Mouse (Mus musculus) MN1 (cell line): Measurements from ENCODE around the gene Prkg1.
"Not testable (repeated sequence)": the region's sequence is repeated elsewhere in the genome, so short reads cannot be mapped to it uniquely, and the experiment has no call there.

Experiments used
- DNase-seq: peaks from one replicate; pipeline ENCODE4 v3.0.0-alpha.2; 2016; ENCODE audit warnings: low spot score

Gene Prkg1

GRCm38 (mm10) chr19:31426142-31426541 lies 338.7 kb downstream of the Prkg1 start:
- no peak for DNase-seq

DNA sequence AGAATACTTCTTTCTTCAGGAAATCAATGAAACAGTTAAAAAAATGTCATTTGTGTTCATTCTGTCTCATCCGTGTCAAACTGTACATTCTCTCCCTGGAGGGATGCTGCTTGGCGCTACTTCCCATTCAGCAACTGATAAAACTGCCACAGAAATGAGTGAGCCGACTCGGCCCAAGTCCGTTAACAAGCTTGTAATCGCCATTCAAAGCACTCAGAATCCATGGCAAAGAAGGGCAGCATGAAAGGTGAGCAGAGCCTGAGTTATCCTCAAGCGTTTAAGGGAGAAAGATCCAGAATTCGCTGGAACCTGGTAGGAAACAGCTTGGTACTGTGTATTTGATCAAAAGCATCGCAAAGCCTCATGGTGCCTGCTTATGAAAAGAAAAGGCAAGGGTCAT lies 339.6 kb downstream of the Prkg1 start:
- DNase-seq, result peak; percentile 20

DNA sequence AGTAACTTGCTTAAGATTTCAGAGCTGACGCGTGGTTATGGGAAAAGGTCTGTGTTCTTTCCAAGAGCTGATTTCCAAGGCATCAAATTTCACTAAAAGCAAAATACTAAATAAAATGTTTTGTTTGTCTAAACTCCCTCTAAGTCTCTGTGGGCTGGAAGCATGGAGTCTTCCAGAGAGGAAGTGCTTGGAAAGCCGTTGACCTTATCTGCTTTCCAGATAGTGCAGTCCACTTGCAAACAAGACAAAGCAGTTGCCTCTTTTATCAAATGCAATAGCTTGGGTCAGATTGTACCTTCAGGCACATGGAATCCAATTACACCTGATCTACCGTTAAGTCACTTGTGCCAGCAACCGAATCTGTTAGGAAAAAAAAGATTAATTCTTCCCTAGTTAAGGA lies 340.5 kb downstream of the Prkg1 start:
- peak; percentile 54 for DNase-seq

- no peak for DNase-seq
Observed at GRCm38 (mm10) chr19:31413571-31413970, 351.3 kb downstream of the Prkg1 start.

DNA sequence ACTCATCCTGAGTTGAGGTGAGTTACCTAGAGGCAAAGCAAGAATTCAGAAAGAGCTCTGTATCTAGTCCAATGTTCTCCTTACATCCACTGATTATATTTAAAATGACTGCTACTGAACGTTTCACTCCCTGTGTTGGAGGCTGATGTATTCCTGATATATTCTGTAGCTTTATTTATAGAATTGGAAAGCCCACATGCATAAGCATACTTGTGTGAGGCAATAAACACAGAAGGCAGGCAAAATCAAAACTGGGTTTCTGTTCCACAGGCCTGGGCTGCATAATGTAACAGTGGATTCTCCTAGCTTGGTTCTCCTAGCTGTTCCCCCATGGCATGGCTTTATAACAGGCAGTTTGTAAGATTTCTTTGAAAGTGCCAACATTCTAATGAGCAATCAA lies 368.7 kb downstream of the Prkg1 start:
- no peak for DNase-seq

DNA sequence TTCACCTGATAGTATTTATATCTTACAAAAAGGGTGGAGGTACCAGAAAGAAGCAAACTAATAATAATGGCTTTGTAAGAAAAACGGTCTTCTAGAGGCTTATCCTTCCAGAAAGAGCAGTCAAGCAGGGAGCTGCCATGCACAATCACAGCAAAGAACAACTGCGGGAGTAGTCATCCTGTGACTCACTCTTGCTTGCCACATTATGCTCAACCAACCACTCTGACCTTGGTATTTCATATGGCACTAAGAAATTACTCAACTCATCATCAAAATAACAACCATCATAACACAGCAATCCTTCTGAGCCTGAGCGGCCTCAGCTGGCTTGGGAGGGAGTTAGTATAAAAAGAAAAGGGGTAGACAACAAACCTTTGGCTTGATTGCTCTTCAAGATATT lies 379.5 kb downstream of the Prkg1 start:
- no peak for DNase-seq

- no peak for DNase-seq
Observed at GRCm38 (mm10) chr19:31383881-31384280, 381.0 kb downstream of the Prkg1 start.

- no peak for DNase-seq
Observed at GRCm38 (mm10) chr19:31370106-31370505, 394.7 kb downstream of the Prkg1 start.

DNA sequence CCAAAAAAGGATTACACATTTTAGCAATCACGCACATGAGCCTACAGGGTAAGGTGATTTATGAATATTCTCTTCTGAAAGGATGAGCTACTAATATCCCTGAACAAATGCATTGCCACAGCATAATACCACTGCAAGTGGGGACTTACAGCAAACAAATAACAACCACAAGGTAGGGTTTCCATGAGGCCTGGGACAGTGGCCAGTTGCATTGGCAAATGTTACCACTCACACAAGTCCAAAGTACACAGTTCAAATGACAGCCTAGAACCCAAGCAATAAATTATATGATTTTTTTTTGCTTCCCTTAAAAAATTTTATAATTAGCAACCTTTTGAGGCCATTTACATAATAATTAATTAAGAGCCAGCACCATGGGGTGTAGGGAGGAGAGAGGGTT lies 395.7 kb downstream of the Prkg1 start:
- no peak for DNase-seq

- DNase-seq, result no peak
Observed at GRCm38 (mm10) chr19:31362051-31362450, 402.8 kb downstream of the Prkg1 start.

DNA sequence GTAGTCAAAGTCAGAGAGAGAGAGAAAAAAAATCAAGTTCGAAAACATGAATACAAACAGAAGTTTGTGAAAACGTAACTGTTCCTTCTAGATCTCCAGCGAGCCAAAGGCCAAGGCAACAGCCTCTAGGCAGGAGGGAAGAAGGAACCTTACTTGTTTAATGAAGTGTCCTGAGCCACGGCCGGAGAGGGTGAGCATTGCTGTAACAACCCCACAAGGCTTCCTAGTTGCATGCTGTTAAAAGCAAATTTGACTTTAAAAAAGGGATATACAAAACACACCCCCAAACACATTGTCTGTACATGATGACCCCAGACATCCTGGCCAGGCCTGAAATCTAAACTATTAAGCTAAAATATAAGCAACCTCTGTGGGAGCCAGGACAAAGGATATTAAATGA lies 403.3 kb downstream of the Prkg1 start:
- DNase-seq, result no peak

DNA sequence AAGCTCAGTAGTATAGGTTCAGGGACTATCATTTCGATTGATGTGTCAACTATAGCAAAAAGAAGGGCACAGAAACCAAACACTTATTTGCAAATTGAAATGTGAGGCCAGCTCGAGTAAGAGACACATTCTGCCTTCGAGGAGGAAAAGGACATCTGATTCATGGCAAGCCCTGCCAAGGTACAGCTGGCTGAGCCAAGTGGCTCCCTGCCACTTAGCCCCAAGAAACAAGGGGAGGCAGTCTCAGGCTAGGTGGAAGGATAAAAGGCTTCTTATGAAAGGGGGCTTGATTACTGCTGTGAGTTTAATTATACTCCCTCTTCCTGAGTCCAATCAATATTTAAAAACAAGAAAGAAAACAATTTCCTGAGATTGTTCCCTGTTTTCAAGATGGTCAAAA lies 403.7 kb downstream of the Prkg1 start:
- no peak for DNase-seq

DNA sequence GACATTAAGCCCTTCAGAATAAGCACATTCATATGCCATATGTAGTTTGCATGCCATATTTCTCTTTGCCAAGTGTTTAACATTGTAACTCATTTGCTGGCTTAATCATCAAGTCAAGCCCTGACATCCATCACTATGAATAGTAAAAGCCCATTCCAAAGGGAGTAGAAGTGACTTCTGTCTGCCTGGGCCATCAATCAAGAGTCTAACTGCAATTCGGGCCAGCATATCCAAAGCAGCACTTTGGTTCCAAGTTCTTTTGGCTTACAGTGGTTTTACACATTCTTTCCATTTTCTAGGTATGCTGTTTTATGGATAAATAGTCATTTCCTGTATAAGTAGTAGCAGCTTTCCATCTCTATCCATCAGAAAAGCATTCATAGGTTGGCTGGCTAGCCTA lies 409.9 kb downstream of the Prkg1 start:
- no peak for DNase-seq

GRCm38 (mm10) chr19:31352784-31353183 lies 412.0 kb downstream of the Prkg1 start:
- DNase-seq, result not testable (repeated sequence)

GRCm38 (mm10) chr19:31351796-31352195 lies 413.0 kb downstream of the Prkg1 start:
- DNase-seq, result no peak

DNA sequence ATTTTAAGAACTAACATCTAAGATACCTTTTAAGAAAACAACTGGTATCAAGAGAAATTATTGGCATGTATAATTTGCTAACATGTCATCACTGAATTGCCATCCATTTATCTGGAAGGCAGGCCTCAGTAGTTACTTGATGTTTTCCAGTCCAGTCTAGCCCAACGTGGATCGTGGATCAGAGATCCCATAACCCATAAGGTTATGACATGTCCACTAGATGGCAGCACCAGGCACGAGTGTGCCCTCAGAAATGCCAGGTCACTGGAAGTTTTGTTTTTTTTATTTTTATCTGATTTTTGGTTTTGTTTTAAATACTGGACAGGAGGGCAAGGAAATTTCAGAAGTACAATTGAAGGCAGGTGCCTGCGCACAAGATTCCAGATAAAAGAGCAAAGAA lies 422.7 kb downstream of the Prkg1 start:
- DNase-seq, result peak; percentile 73

DNA sequence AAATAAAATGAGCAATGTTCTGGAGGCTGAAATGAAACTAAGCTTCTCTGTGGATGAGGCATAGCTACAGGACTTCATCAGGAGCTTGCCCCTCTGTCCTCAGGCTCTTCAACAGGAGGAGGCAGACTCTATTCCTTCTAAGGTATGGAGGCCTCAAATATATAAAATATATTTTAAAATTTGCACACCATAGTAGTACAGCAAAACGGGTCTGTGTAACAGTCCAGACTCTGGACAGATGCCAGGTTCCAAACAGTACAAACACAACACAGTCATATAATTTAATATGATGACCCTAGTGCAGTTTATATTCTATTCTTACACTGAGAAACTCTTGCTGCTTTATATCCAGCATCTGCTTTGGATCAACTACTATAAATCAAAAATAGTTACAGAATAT lies 423.9 kb downstream of the Prkg1 start:
- DNase-seq, result no peak

- no peak for DNase-seq
Observed at GRCm38 (mm10) chr19:31338355-31339101, 426.3 kb downstream of the Prkg1 start.

- DNase-seq, result no peak
Observed at GRCm38 (mm10) chr19:31337863-31338217, 427.0 kb downstream of the Prkg1 start.

GRCm38 (mm10) chr19:31337163-31337862 lies 427.5 kb downstream of the Prkg1 start:
- no peak for DNase-seq

DNA sequence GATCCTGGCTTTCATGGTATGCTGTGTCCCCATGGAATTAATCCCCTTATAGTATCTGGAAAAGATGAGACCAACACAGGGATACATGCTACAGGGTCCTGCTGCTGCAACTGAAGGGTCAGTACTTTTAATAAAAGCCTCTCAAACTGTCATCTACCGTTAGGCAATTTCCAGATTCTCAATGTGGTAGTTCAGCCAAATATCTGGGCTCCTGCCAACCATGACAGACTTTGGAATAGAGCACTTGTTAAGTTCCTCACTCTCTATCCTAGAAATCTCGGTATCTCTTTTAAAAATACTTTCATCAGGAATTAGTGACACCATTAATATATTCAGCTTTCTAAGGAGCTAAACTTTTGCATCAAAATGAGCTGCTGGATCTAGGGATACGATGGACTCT lies 428.5 kb downstream of the Prkg1 start:
- no peak for DNase-seq

DNA sequence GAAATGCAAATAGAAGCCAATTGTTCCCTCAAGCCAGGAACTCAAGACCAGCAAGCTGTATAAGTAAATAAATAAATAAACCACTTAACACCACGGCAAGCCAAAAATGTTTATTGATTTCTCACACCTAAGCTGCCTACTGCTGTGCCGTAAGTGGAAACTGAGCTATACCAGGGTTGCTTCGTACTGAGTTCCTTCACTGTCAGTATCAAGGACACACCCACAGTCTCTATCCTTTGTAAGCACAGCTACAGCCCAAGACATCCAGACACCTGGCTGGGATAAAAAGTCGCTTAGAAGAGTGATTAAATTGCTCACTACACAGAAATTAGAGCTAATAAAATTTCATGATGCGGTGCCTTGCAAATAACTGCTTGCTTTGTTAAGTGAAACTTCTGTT lies 434.9 kb downstream of the Prkg1 start:
- no peak for DNase-seq

DNA sequence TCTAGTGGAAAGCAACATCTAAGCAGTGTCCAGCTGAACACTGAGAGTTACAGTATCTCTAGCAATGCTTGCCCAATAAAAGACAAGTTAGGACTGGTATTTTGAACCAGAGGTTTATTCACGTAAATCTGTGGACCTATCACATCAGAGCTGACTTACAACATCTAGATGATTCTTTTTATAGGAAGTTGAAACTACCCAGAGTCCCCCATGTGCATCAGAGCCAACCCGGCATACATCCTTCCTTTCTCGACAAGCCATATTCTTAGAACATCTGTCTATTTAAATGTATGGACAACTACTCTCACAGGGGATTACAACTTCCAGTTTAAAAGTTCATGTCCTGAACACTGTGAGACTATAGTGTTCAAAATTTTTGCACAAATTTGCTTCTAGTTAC lies 460.1 kb downstream of the Prkg1 start:
- DNase-seq, result no peak

DNA sequence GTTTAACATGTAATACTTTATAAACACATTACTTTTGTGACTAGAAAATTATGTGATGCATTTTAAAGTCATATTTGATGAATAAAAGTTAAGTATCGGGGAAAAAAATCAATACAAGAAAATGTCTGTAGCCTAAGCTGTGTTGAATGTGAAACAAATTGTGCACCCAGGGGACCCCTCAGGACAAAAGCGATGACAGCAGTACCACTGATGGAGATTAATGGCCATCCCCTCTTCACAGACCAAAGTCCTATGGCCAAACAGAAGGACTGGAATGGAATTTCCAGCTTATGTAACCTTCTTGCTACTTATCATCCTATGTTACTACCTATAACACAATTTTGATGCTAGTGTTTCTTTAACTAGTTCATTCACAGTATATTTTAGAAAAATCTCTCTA lies 473.6 kb downstream of the Prkg1 start:
- no peak for DNase-seq
